Mouse (Mus musculus): ENCODE results near the gene Ulk4. TPM values are rescaled to one million over a fixed set of nuclear protein-coding genes. Genes with fewer than 3 reads are reported as not detected.

Ulk4 gene
- polyA plus RNA-seq, 1 experiment from 2014 or later, result 75.1 TPM

DNA sequence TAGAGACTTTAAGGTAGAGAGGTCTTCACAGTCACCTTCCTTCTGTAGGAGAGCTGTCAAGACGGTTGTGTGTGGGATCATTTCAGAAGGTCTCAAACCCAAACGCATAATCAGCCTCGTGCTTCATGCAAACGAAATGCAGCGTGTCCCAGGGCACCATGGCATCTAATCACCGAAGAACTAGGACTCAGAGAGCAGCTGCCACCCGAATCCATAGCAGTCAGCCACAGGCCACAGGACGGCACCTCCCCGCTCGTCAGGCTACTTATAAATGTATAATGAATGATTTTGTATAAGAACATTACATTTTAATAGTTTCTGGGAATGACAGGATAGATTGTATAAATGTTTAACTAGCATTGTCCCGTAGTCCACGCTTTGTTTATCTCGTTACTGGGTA, 257.1 kb downstream of the Ulk4 start:
- H3K9ac ChIP-seq (ENCODE audit: low read depth, low read length), result no peak overlapping the region
- 78% methylated on average over 13 of the region's 13 CpGs for WGBS
- H3K27me3 ChIP-seq (replicated peaks; ENCODE audit: control insufficient read depth, insufficient read depth, low read length), result no peaks in the 10 kb centered on the region; the same call in 1 of the 2 replicates

GRCm38 (mm10) chr9:121018524-121019315, 258.3 kb downstream of the Ulk4 start:
- peaks cover 10% of the 10 kb centered on the region; the same call in 1 of the 2 replicates for H3K4me1 ChIP-seq (replicated peaks; ENCODE audit: control insufficient read depth, insufficient read depth, low read length)
- DNase-seq (ENCODE audit: low spot score) (no peak), ATAC-seq (replicated peaks; ENCODE audit: low FRiP score) (peak; percentile 75)
- H3K4me3 ChIP-seq (ENCODE audit: low read depth, low read length), result no peak overlapping the region
- H3K4me2 ChIP-seq, result peak overlapping the region; percentile 14; the same call in 1 of the 2 replicates
- H3K36me3 ChIP-seq (ENCODE audit: control insufficient read depth, insufficient read depth, low read length), result no peaks in the 10 kb centered on the region
- peak overlapping the region; percentile 19; the same call in 1 of the 2 replicates for H3K27ac ChIP-seq (ENCODE audit: low read depth, low read length)
- no peak overlapping the region for H3K9ac ChIP-seq (ENCODE audit: low read depth, low read length)
- H3K9me3 ChIP-seq (ENCODE audit: control insufficient read depth, low read length), result no peaks in the 10 kb centered on the region
- no peaks in the 10 kb centered on the region; the same call in 1 of the 2 replicates for H3K27me3 ChIP-seq (replicated peaks; ENCODE audit: control insufficient read depth, insufficient read depth, low read length)
- WGBS, result 56% methylated on average over 2 of the region's 2 CpGs

More for the DNA sequence above, 257.1 kb downstream of the Ulk4 start:
- Histone ChIP-seq H3K9me3 (ENCODE audit: control insufficient read depth, low read length) (no peaks in the 10 kb centered on the region), H3K4me3 (ENCODE audit: low read depth, low read length) (no peak overlapping the region), H3K4me1 (replicated peaks; ENCODE audit: control insufficient read depth, insufficient read depth, low read length) (peaks cover 10% of the 10 kb centered on the region; the same call in 1 of the 2 replicates), H3K4me2 (no peak overlapping the region), H3K27ac (ENCODE audit: low read depth, low read length) (no peak overlapping the region), H3K36me3 (ENCODE audit: control insufficient read depth, insufficient read depth, low read length) (no peaks in the 10 kb centered on the region)
- no peak for DNase-seq (ENCODE audit: low spot score)
- ATAC-seq (replicated peaks; ENCODE audit: low FRiP score), result no peak

GRCm38 (mm10) chr9:121015810-121016502, 261.0 kb downstream of the Ulk4 start:
- Histone ChIP-seq H3K27me3 (replicated peaks; ENCODE audit: control insufficient read depth, insufficient read depth, low read length) (no peaks in the 10 kb centered on the region; the same call in 1 of the 2 replicates), H3K4me1 (replicated peaks; ENCODE audit: control insufficient read depth, insufficient read depth, low read length) (peaks cover 15% of the 10 kb centered on the region; the same call in 1 of the 2 replicates), H3K9me3 (ENCODE audit: control insufficient read depth, low read length) (no peaks in the 10 kb centered on the region), H3K4me3 (ENCODE audit: low read depth, low read length) (no peak overlapping the region), H3K9ac (ENCODE audit: low read depth, low read length) (no peak overlapping the region), H3K27ac (ENCODE audit: low read depth, low read length) (no peak overlapping the region), H3K36me3 (ENCODE audit: control insufficient read depth, insufficient read depth, low read length) (no peaks in the 10 kb centered on the region), H3K4me2 (no peak overlapping the region)
- DNase-seq (ENCODE audit: low spot score) (no peak), ATAC-seq (replicated peaks; ENCODE audit: low FRiP score) (no peak)
- 68% methylated on average over 11 of the region's 11 CpGs for WGBS

DNA sequence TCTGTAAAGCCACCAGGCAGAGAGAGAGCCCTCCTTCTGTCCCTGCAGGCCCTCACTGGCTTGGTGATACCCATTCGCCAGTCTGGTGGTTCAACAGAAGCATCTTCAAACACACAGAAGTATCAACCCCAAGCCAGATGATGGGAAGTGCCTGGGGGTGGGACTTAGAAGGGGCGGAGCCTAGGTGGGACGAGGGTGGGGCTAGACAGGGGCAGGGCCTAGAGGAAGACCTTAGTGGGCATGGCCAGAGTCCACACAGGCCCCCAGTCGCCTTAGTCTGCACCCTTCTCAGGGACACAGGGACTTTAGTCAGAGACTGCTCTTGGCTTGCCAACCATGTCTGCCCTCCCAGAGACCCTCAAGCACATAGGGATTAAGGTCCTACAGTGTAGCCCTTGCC, 265.5 kb downstream of the Ulk4 start:
- peak; percentile 56; the same call in 1 of the 2 replicates for ATAC-seq (replicated peaks; ENCODE audit: low FRiP score)
- no peak overlapping the region for H3K9ac ChIP-seq (ENCODE audit: low read depth, low read length)

GRCm38 (mm10) chr9:121010544-121010943, 266.5 kb downstream of the Ulk4 start:
- H3K4me2 ChIP-seq, result no peak overlapping the region
- H3K4me3 ChIP-seq (ENCODE audit: low read depth, low read length), result no peak overlapping the region
- H3K27ac ChIP-seq (ENCODE audit: low read depth, low read length), result no peak overlapping the region
- DNase-seq (ENCODE audit: low spot score), result no peak
- no peak overlapping the region for H3K9ac ChIP-seq (ENCODE audit: low read depth, low read length)
- 44% methylated on average over 3 of the region's 3 CpGs for WGBS
- peaks cover 5% of the 10 kb centered on the region; the same call in 1 of the 2 replicates for H3K4me1 ChIP-seq (replicated peaks; ENCODE audit: control insufficient read depth, insufficient read depth, low read length)
- H3K36me3 ChIP-seq (ENCODE audit: control insufficient read depth, insufficient read depth, low read length), result no peaks in the 10 kb centered on the region
- ATAC-seq (replicated peaks; ENCODE audit: low FRiP score), result no peak
- no peaks in the 10 kb centered on the region; the same call in 1 of the 2 replicates for H3K27me3 ChIP-seq (replicated peaks; ENCODE audit: control insufficient read depth, insufficient read depth, low read length)
- H3K9me3 ChIP-seq (ENCODE audit: control insufficient read depth, low read length), result no peaks in the 10 kb centered on the region

More for the DNA sequence above, 265.5 kb downstream of the Ulk4 start:
- no peaks in the 10 kb centered on the region for H3K36me3 ChIP-seq (ENCODE audit: control insufficient read depth, insufficient read depth, low read length)
- no peak overlapping the region for H3K4me2 ChIP-seq
- H3K4me3 ChIP-seq (ENCODE audit: low read depth, low read length), result no peak overlapping the region
- peaks cover 10% of the 10 kb centered on the region; the same call in 1 of the 2 replicates for H3K4me1 ChIP-seq (replicated peaks; ENCODE audit: control insufficient read depth, insufficient read depth, low read length)
- H3K9me3 ChIP-seq (ENCODE audit: control insufficient read depth, low read length), result no peaks in the 10 kb centered on the region
- H3K27me3 ChIP-seq (replicated peaks; ENCODE audit: control insufficient read depth, insufficient read depth, low read length), result no peaks in the 10 kb centered on the region; the same call in 1 of the 2 replicates
- no peak for DNase-seq (ENCODE audit: low spot score)
- no peak overlapping the region for H3K27ac ChIP-seq (ENCODE audit: low read depth, low read length)
- WGBS, result 46% methylated on average over 4 of the region's 4 CpGs

DNA sequence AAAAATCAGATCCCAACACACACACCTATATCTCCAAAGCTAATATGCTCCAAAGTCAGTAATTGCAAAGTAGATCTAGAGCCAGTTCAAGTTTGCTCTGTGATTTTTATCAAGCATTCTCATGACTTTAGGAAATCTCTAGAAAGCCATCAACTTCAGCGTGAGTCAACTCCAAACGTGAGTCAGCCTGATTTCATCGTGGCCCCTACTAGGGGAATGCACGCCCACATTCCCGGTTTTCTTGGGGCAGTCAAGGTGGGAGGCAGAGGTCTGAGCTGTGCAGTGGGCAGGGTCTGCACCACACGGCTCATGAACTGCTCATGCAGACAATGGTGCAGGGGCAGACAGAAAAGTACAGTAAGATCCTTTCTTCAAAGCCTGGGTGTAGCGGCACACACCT, 271.0 kb downstream of the Ulk4 start:
- H3K9ac ChIP-seq (ENCODE audit: low read depth, low read length), result no peak overlapping the region
- no peaks in the 10 kb centered on the region for H3K27me3 ChIP-seq (replicated peaks; ENCODE audit: control insufficient read depth, insufficient read depth, low read length)
- no peaks in the 10 kb centered on the region for H3K9me3 ChIP-seq (ENCODE audit: control insufficient read depth, low read length)
- no peak for DNase-seq (ENCODE audit: low spot score)
- WGBS, result 76% methylated on average over 7 of the region's 7 CpGs
- no peak overlapping the region for H3K27ac ChIP-seq (ENCODE audit: low read depth, low read length)
- H3K4me3 ChIP-seq (ENCODE audit: low read depth, low read length), result no peak overlapping the region
- H3K36me3 ChIP-seq (ENCODE audit: control insufficient read depth, insufficient read depth, low read length), result no peaks in the 10 kb centered on the region
- no peak overlapping the region for H3K4me2 ChIP-seq
- H3K4me1 ChIP-seq (replicated peaks; ENCODE audit: control insufficient read depth, insufficient read depth, low read length), result no peaks in the 10 kb centered on the region
- ATAC-seq (replicated peaks; ENCODE audit: low FRiP score), result no peak

DNA sequence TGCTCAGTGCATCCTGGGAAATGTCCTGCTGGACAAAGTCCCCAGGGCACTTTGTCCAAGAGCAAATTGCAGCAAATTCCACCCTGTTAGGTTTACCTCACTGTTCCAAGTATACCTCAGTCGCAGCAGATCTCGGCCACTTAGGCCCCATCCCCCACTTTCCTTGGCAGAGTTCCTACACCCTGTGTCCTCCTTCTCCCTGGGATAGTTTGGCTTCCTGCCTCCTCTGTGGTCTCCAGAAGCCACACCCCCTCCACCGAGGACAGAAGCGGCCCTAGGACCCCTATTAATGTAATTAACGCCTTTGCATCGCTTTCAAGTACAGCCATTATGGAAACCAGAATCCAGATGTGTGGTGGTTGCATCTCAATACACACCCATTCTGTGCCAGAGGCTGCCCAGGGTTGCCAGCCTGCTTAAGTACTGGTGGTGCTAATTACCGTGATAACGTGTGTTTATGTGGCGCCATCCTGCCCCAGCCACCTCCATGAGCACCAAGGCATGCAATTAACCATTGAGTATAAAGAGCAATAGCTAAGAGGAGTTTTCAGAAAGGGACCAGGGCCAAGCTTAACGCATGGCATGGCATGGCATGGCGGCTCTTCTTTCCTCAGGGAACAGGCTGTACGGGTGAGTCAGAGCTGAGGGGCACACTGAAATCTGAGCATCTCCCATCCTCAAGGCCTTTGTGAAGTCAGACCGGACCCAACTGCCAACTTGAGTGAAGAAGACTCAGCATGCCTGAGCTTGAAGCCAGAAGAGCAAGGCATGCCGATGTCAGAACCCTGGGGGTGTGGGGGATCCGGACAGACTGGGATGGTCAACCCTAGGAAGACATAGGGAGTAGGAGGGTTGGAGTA, 275.1 kb downstream of the Ulk4 start:
- Histone ChIP-seq H3K27ac (ENCODE audit: low read depth, low read length) (no peak overlapping the region), H3K27me3 (replicated peaks; ENCODE audit: control insufficient read depth, insufficient read depth, low read length) (no peaks in the 10 kb centered on the region), H3K4me3 (ENCODE audit: low read depth, low read length) (no peak overlapping the region), H3K4me1 (replicated peaks; ENCODE audit: control insufficient read depth, insufficient read depth, low read length) (no peaks in the 10 kb centered on the region), H3K9ac (ENCODE audit: low read depth, low read length) (no peak overlapping the region), H3K4me2 (no peak overlapping the region), H3K36me3 (ENCODE audit: control insufficient read depth, insufficient read depth, low read length) (no peaks in the 10 kb centered on the region), H3K9me3 (ENCODE audit: control insufficient read depth, low read length) (no peaks in the 10 kb centered on the region)
- DNase-seq (ENCODE audit: low spot score), result no peak
- no peak for ATAC-seq (replicated peaks; ENCODE audit: low FRiP score)
- WGBS, result 70% methylated on average over 15 of the region's 15 CpGs

GRCm38 (mm10) chr9:121000641-121001320, 276.2 kb downstream of the Ulk4 start:
- H3K27me3 ChIP-seq (replicated peaks; ENCODE audit: control insufficient read depth, insufficient read depth, low read length), result no peaks in the 10 kb centered on the region
- no peaks in the 10 kb centered on the region for H3K4me1 ChIP-seq (replicated peaks; ENCODE audit: control insufficient read depth, insufficient read depth, low read length)
- no peak for DNase-seq (ENCODE audit: low spot score)
- H3K4me3 ChIP-seq (ENCODE audit: low read depth, low read length), result no peak overlapping the region
- no peak overlapping the region for H3K27ac ChIP-seq (ENCODE audit: low read depth, low read length)
- WGBS, result 66% methylated on average over 7 of the region's 7 CpGs
- H3K9me3 ChIP-seq (ENCODE audit: control insufficient read depth, low read length), result no peaks in the 10 kb centered on the region
- H3K9ac ChIP-seq (ENCODE audit: low read depth, low read length), result no peak overlapping the region
- H3K36me3 ChIP-seq (ENCODE audit: control insufficient read depth, insufficient read depth, low read length), result no peaks in the 10 kb centered on the region
- ATAC-seq (replicated peaks; ENCODE audit: low FRiP score), result no peak
- no peak overlapping the region for H3K4me2 ChIP-seq

Data from liver, embryonic 11.5 days (tissue).